Mouse (Mus musculus): ENCODE results near the gene Zfp988.
"Not testable (repeated sequence)": the region's sequence is repeated elsewhere in the genome, so short reads cannot be mapped to it uniquely, and the experiment has no call there.

DNA sequence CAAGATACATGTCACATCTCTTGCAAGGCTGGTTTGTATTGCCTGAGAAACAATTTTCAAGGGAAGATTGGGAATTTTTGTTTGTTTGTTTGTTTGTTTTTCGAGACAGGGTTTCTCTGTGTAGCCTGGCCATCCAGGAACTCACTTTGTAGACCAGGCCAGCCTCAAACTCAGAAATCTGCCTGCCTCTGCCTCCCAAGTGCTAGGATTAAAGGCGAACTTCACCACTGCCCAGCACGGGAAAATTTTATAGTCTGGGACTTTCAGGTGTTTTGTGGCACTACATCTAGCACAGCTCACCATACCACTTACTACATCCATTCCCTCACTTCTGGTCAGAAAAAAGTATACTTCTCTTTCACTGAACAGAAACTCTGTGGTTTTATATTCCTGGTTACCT lies 50.6 kb downstream of the Zfp988 start:
- not testable (repeated sequence) for TF ChIP-seq CTCF (conservative IDR thresholded peaks at IDR 0.05; ENCODE audit: low read length); POU5F1 (IDR thresholded peaks at IDR 0.05; ENCODE audit: borderline replicate concordance, low read length)
